Mouse (Mus musculus) thymus, postnatal 25 days (tissue): ENCODE data around the gene Olfr1166.
"Not testable (repeated sequence)": the region's sequence is repeated elsewhere in the genome, so short reads cannot be mapped to it uniquely, and the experiment has no call there.

ENCODE experiments used
- DNase-seq: peaks from one replicate; pipeline ENCODE4 v3.0.0; 2022

Olfr1166 gene

DNA sequence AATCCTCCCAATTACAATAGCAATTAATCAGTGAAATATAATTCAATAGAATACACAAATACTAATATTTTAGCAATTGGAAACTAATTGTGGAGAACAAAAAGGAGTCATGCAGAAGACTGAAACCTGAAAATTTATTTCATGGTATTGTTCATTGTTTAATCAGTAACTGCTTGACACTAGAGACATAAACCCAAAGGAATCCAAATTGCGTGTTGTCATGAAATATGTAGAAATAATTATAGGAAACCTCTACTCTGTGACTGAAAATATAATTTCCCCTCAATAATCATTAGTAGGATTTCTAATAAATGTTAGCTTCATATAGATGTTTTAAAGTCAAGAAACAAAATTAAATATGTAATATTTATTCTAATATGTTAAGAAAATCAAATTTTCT lies at the start of gene Olfr1166:
Olfr1166 (minus strand) TSS at position 101 of the 400 bp plus-strand sequence.
- DNase-seq: no peak

GRCm38 (mm10) chr2:88155093-88155492 lies 27.0 kb upstream of the Olfr1166 start, which contains the start of gene Olfr1167:
Gene Olfr1167, minus strand, starts transcription at chr2:88155193.
- DNase-seq: not testable (repeated sequence)

DNA sequence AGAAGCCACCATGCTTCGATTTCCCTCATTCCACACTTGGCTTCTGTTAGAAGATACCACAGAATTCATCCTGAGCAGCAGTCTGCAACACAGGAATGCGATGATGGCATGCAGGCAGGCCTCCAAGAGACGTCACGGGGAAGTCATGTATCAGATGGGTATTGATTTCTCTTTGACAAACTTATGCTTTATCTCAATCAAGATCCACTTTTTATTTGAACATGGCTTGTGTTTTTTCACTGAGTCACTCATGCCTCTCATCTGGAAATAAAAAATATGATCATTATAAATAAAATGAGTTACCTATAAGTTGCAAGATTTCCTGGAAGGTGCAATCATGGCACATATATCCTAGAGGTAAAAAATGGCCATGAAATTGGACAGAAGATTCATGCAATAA lies 34.2 kb downstream of the Olfr1166 start, which contains the start of gene Olfr1164:
Olfr1164 (minus strand) TSS at position 101 of the 400 bp plus-strand sequence.
- DNase-seq: no peak
